Mouse (Mus musculus) embryonic stem cell, embryonic (primary cell): ENCODE measurements around the gene Babam1.

Source experiments
- CTCF ChIA-PET, 4 experiments: fragments of 300-600 bp in 2 of 4; fragments of 350-600 bp in 2 of 4; sonication (Branson Sonifier 250); formaldehyde crosslinking; loops; one replicate each; lab custom pipeline; 2022; ENCODE audit warnings: inconsistent platforms in 2 of 4; lab: Charles Lee
- POLR2A ChIA-PET, 4 experiments: fragments of 300-600 bp in 2 of 4; fragments of 350-600 bp in 2 of 4; sonication (Branson Sonifier 250); formaldehyde crosslinking; loops; one replicate each; lab custom pipeline; 2022; ENCODE audit warnings: antibody characterized with exemption in 4 of 4, inconsistent platforms in 1 of 4; lab: Charles Lee

Gene Babam1

DNA sequence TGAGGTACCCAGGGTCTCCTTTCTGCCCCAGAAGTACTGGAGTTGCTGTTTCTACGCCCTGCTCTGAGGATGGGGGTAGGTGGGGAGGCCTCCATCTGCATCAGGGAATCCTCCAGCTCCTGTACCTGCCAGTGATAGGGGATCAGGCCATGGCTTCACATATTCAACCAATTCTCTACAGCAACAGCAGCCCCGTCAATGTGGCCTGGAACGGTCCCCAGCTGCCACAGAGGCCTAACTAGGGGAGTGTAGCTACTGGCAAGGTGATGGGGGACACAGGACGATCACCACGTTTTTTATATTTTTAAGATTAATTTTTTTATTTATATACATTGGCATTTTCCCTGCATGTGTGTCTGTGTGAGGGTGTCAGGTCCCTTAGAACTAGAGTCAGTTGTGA is 4.3 kb upstream of the Babam1 start:
- ChIA-PET POLR2A (interaction anchor here in 3 of 4 experiments (0.6 to 11.9 kb wide), 9 partner anchors 11 to 501 kb away, joined by 3 to 96 read pairs (median 5); partner anchors contain the start of genes Ankle1 (in 2 of the 3), Nr2f6 (in 1 of the 3) and Ocel1 (in 1 of the 3)), CTCF (interaction anchor here in 1 of 4 experiments (0.9 kb wide), 1 partner anchor 14 kb away, joined by 3 read pairs; no protein-coding TSS in a partner anchor)

DNA sequence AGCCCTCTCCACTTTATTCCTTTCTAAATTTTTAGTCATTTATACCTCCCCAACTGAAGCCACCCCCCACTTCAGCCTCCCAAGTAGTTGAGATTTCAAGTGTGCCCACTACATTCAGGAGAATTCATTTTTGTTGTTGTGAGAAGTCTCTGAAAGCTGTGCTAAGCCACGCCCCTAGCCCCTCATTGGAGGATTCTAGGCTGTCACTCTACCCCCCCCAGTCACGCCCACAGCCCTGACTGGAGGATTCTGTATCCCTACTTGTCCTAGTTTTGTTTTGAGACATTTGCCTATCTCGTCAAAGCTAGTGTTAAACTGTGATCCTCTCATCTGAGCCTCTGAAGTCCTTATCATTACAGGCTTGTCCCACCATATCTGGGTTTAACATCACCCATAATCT is 3.8 kb upstream of the Babam1 start:
- ChIA-PET CTCF (interaction anchor here in 2 of 4 experiments (0.8 to 0.9 kb wide), 2 partner anchors 14 to 21 kb away, joined by 3 read pairs; no protein-coding TSS in a partner anchor), POLR2A (interaction anchor here in 3 of 4 experiments (0.6 to 11.9 kb wide), 11 partner anchors 11 to 502 kb away, joined by 3 to 96 read pairs (median 4); partner anchors contain the start of genes Ankle1 (in 2 of the 3), Colgalt1 (in 1 of the 3), Nr2f6 (in 1 of the 3) and Ocel1 (in 1 of the 3))

DNA sequence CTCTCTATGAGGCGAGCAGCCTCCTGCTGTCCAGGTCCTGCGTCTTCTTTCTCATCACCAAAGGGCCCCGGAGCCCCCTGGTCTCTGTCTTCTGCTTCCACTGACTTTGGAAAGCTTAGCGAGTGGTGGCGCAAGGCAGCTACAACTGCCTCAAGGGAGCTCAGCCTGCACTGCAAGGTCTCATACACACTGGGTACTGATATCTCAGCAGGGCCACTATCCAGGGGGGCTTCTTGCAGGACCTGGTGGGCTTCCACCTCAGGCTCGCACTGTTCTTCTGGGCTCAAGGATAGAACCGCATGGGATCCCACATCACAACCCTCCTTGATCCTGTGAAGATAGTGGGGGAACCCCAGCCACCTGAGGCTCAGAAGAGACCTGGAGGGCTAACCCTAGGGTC is 2.2 kb upstream of the Babam1 start:
- CTCF ChIA-PET, result interaction anchor here in 2 of 4 experiments (1.5 kb wide), 2 partner anchors 9 kb away, joined by 3 to 9 read pairs; no protein-coding TSS in a partner anchor
- POLR2A ChIA-PET, result interaction anchor here in 3 of 4 experiments (1.0 to 11.9 kb wide), 9 partner anchors 9 to 602 kb away, joined by 3 to 96 read pairs (median 3); partner anchors contain the start of genes Ankle1 (in 3 of the 3), Haus8 (in 1 of the 3) and Myo9b (in 1 of the 3)

DNA sequence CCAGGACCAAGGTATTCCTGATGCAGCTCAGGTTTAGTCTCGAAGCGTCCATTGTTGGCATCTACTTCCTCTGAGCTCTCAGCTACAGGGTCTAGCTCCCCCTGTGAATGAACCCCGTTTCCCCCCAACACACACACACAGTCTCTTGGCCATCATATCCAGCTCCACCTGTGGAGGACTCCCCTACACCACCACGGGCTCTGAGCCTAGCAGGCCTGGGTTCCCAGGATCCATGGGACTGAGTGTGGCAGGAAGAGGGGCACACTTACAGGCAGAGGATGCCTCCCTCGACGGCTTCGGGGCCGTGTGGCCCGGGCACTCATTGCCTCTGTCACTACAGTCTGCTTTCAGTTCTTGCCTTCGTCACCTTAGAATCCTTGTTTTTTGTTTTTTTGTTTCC is 1.6 kb upstream of the Babam1 start:
- ChIA-PET CTCF (interaction anchor here in 2 of 4 experiments (1.5 kb wide), 2 partner anchors 9 to 10 kb away, joined by 3 to 9 read pairs; no protein-coding TSS in a partner anchor), POLR2A (interaction anchor here in 3 of 4 experiments (1.0 to 11.9 kb wide), 8 partner anchors 9 to 603 kb away, joined by 3 to 96 read pairs (median 4); partner anchors contain the start of genes Ankle1 (in 3 of the 3), Haus8 (in 1 of the 3) and Myo9b (in 1 of the 3))

DNA sequence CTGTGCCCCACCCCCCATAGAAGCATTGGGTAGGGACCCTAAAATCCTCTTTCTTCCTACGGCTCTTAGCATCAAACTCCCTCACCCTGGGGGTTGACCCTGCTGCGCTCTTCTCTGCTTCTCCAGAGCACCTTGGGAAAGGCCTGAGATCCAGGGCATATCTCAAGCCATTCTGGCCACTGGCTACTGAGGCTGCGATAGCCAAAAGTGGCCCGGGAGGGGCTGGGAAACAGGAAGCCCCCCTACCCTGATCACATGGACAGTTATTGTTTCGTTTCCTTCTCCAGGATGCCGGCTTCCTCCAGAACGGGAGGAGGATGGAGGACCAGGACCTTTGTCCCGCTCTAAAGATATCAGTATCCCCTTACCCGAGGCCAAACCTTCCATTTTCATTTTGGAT is 1.0 kb upstream of the Babam1 start, which contains the start of gene Ushbp1:
TSS of gene Ushbp1 (minus strand) at position 174 of the 400 bp plus-strand sequence.
- POLR2A ChIA-PET, result interaction anchor here in 2 of 4 experiments (1.2 to 11.9 kb wide), 13 partner anchors 8 to 603 kb away, joined by 3 to 96 read pairs (median 10); partner anchors contain the start of genes Ankle1 (in 2 of the 2), Haus8 (in 2 of the 2), Myo9b (in 2 of the 2) and Rpl18a (in 1 of the 2)

DNA sequence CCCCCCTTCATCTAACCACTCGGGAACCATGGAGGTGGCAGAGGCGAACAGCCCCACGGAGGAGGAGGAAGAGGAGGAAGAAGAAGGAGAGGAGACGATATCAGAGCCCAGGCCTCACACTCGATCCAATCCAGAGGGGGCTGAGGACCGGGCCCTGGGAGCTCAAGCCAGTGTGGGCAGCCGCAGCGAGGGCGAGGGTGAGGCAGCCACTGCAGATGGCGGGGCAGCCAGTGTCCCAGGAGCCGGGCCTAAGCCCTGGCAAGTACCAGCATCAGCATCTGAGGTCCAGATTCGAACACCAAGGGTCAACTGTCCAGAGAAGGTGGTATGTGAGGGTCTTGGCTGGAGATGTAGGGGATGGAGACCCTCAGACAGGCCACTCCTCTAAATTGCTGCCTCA is 1.0 kb downstream of the Babam1 start:
- ChIA-PET POLR2A (interaction anchor here in 3 of 4 experiments (0.6 to 5.6 kb wide), 21 partner anchors 8 to 757 kb away, joined by 3 to 45 read pairs (median 7); partner anchors contain the start of genes Ankle1 (in 3 of the 3), Arrdc2 (in 1 of the 3), Map1s (in 1 of the 3) and Nr2f6 (in 1 of the 3)), CTCF (interaction anchor here in 3 of 4 experiments (0.8 to 2.8 kb wide), 4 partner anchors 8 to 13 kb away, joined by 3 to 20 read pairs (median 3); no protein-coding TSS in a partner anchor)

More for the DNA sequence above, 1.0 kb upstream of the Babam1 start, which contains the start of gene Ushbp1:
- CTCF ChIA-PET, result interaction anchor here in 3 of 4 experiments (0.7 to 2.8 kb wide), 4 partner anchors 10 to 89 kb away, joined by 3 to 20 read pairs (median 4); partner anchors contain the start of gene Ankle1 (in 2 of the 3)

DNA sequence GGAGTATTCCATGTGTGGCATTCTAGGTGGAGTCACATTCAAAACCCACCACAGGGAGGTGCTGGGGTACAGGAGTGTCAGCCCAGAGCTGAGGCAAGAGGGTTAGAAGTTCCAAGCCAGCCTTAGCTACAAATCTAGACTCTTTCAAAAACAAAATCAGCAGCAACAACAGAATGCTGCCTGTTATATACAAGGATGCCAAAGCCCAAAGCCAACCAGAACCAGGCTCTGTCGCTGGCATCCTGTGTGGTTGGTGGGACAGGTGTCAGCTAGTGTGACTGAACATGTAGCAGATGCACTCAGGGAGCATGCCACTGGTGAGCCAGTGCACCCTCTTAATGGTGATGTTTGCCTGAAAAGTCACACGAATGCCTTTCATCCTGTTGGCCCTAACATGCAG is 4.2 kb downstream of the Babam1 start:
- ChIA-PET POLR2A (interaction anchor here in 3 of 4 experiments (0.5 to 2.2 kb wide), 5 partner anchors 13 to 117 kb away, joined by 3 to 8 read pairs (median 3); no protein-coding TSS in a partner anchor), CTCF (no interaction called here)

DNA sequence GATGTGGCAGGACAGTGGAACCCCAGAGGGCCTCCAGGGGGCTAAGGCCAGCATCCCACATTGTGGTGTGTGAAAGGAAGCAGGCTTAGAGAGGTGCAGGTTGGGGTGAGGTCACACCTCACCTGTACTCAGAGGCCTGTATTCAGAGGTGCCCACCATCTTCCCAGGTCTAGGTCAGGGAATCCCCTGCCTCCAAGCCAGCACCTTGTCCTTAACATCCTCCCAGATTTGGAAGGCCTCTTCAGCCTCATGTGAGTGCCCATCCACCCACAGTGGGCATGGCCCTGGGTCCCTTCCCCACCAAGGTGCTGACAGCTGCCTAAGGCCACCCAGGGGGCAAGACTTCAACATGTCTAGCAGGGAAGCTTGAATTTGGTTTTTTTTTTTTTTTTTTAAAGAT is 4.8 kb downstream of the Babam1 start:
- ChIA-PET POLR2A (interaction anchor here in 2 of 4 experiments (5.2 to 7.9 kb wide), 2 partner anchors 12 to 13 kb away, joined by 69 to 96 read pairs; no protein-coding TSS in a partner anchor), CTCF (no interaction called here)

DNA sequence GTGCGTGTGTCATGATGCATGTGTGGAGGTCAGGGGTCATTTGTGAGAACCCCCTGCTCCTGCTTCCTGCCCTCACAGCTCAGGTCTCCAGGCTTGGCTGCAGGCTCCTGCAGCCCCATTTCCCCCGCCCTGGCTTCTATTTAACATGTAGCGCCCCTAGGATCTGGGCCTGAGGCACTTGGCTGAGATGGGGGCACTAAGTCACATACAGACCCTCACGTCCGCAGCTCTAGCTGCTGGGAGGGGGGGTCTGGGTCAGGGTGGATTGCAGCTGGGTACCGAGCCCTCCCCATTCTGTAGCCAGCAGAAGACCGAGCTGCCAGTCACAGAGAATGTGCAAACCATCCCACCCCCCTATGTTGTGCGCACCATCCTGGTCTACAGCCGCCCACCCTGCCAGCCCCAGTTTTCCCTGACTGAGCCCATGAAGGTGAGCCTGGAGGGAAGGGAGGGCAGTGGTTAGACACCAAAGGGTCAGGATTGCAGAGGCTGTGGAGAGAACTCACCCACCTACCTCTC is 5.8 kb downstream of the Babam1 start:
- CTCF ChIA-PET, result interaction anchor here in 3 of 4 experiments (0.6 to 1.7 kb wide), 4 partner anchors 24 to 758 kb away, joined by 3 to 5 read pairs (median 4); partner anchors contain the start of gene Ocel1 (in 1 of the 3)
- POLR2A ChIA-PET, result interaction anchor here in 3 of 4 experiments (0.6 to 7.9 kb wide), 11 partner anchors 10 to 133 kb away, joined by 3 to 96 read pairs (median 4); partner anchors contain the start of genes Ocel1 (in 1 of the 3) and Use1 (in 1 of the 3)

DNA sequence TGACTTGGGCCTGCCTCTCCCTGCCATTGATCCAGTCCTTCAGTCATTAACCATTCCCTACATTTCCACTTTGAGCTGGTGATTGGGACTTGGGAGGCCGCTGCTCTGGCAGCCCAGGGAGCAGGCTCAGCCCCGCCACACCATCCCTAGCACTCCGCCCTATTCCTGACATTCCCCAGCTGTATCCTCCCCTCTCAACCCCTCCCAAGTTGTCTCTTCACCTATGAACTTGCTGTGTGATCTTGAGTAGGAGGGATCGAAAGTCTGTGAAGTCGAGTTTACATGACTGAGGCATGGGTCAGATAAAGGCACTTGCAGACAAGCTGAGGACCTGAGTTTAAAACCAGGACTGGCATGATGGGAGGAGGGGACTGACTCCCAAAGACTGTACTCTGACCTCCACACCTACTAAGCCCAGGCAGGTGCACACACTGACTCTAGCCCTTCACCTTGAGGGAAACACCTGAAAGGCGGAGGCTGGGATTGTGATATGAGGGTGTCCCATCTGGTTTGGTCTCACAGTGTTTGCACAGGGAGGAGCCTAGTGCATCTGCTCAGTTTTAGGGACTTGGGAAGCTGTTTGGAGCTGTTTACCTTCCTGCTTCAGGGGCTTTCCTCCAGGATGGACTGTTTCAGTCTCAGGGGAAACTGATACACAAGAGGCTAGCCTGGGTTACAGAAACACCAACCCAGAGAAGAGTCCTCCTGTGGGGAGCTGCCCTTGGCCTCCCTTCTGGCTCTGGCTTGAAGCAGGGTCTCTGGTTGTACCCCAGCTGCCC is 6.6 kb downstream of the Babam1 start:
- CTCF ChIA-PET, result interaction anchor here (0.5 to 2.8 kb wide), 7 partner anchors 16 to 112 kb away, joined by 3 to 16 read pairs (median 4); partner anchors contain the start of genes Mrpl34 (in 1 of the 4) and Ocel1 (in 1 of the 4)
- POLR2A ChIA-PET, result interaction anchor here in 3 of 4 experiments (0.6 to 7.9 kb wide), 21 partner anchors 8 to 1425 kb away, joined by 3 to 96 read pairs (median 4); partner anchors contain the start of genes Use1 (in 2 of the 3), Babam1 (in 1 of the 3), Ocel1 (in 1 of the 3) and Ushbp1 (in 1 of the 3)

DNA sequence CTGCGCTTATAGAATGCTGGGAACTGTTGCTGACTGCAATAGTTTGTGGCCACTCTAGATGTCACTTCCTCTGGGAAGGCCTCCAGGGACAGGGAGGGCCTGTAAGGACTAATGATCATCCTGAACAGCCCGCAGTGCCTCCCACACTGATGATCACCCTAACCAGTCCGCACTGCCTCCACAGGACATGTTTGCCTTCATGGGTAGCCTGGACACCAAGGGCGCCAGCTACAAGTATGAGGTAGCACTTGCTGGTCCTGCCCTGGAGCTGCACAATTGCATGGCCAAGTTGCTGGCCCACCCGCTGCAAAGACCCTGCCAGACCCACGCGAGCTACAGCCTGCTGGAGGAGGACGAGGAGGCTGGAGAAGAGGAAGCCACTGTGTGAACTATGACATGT is 7.3 kb downstream of the Babam1 start:
- POLR2A ChIA-PET, result interaction anchor here in 3 of 4 experiments (0.6 to 7.9 kb wide), 20 partner anchors 9 to 1426 kb away, joined by 3 to 96 read pairs (median 4); partner anchors contain the start of genes Use1 (in 2 of the 3), Babam1 (in 1 of the 3), Nr2f6 (in 1 of the 3) and Ocel1 (in 1 of the 3)
- CTCF ChIA-PET, result interaction anchor here in 2 of 4 experiments (0.5 to 2.8 kb wide), 5 partner anchors 17 to 507 kb away, joined by 3 to 16 read pairs (median 5); partner anchors contain the start of gene Rpl18a (in 1 of the 2)

DNA sequence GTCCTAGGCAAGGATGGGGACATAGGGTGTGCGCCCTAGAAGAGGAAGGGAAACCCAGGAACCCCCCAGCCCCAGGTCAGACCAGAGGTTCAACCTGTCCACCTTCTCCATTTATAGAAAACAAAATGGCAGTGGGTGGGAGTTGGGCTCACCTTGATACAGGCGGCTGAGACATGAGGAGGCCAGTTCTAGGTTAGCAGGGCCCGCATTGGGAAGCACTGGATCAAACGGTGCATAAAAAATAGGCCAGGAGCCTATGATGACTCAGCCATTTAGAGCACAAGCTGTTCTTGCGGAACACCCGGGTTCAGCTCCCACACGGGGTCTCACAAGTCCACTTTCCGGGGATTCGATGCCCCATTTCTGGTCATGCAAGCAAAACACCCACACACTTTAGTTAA is 8.3 kb downstream of the Babam1 start:
- ChIA-PET CTCF (interaction anchor here in 2 of 4 experiments (0.8 to 2.8 kb wide), 9 partner anchors 9 to 508 kb away, joined by 3 to 16 read pairs (median 5); partner anchors contain the start of genes Babam1 (in 1 of the 2), Rpl18a (in 1 of the 2) and Ushbp1 (in 1 of the 2)), POLR2A (interaction anchor here (0.5 to 7.9 kb wide), 50 partner anchors 8 to 714 kb away, joined by 3 to 96 read pairs (median 4); partner anchors contain the start of genes Babam1 (in 3 of the 4), Jund (in 2 of the 4), Mrpl34 (in 2 of the 4) and Nr2f6 (in 2 of the 4))

DNA sequence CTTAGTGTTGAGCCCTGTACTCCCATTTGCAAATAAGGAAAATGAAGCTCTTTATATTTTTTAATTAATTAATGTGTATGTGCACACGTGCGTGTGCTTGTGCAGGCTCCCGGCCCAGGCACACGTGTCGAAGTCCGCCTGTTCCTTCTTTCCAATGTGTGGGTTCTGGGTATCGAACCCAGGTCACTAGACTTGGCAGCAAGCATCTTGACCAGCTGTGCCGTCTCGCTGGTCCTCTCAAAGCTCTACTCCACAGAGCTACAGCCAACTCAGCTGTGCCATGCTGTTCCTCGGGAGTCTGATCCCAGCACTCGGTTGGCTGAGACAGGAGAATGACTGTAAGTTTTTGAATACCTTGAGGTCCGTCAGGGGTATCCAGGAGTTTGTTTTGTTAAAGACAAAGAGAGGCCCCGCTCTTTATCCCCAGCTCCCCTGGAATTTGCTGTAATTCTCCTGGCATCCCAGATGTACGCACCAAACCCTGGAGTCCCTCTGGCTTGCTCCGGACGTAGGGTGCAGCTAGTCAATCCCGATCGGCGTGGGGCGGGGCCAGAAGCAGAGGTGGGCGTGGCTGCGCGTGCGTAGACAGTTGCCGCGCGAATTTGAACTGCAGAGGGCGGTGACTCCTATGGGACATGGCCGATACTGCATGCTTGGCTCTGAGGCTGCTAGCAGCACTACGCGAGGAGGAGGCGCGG is 8.9 kb downstream of the Babam1 start, which contains the start of gene Ankle1:
TSS of gene Ankle1 (plus strand) at position 610 of the 698 bp plus-strand sequence.
- CTCF ChIA-PET, result interaction anchor here (0.5 to 2.8 kb wide), 18 partner anchors 9 to 514 kb away, joined by 3 to 16 read pairs (median 3); partner anchors contain the start of genes Babam1 (in 1 of the 4), Haus8 (in 1 of the 4), Rpl18a (in 1 of the 4) and Ushbp1 (in 1 of the 4)
- POLR2A ChIA-PET, result interaction anchor here (0.5 to 7.9 kb wide), 55 partner anchors 9 to 715 kb away, joined by 3 to 96 read pairs (median 4); partner anchors contain the start of genes Babam1 (in 3 of the 4), Jund (in 2 of the 4), Mrpl34 (in 2 of the 4) and Nr2f6 (in 2 of the 4)

DNA sequence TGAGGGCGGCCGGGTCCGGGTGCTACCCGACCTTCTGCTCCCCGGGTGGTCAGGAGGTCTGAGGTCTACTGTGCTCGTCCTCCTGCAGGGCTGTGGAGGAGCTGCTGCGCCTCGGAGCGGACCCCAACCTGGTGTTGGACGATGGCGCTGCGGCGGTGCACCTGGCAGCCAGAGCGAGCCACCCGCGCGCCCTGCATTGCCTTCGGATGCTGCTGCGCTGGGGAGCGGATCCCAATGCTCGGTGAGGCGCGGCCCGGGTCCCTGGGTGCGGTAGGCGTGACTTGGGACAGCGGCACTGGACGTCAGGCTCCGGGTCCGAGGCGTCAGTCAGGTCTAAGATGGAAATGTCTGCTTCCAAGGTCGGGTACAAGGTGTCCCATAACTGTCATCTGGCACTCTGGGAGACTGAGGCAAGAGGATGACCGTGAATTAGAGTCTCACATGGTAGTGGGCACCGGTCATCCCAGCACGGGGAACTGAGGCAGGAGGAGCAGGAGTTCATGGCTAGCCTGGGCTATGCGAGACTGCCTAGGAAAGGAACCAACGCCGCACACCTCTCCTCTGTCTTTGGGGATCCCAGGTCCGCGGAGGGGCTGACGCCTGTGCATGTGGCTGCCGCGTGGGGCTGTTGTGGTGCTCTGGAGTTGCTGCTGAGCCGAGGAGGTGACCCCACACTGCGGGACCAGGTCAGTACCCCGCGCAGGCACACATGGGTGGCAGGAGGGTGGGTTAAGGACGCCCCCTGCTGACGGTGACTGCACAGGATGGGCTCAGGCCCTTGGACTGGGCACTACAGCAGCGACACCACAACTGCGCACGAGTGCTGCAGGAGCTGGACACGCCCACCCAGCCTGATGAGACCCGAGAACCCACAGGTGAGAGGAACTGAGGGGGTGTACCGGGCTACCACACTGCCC is 9.7 kb downstream of the Babam1 start:
- ChIA-PET CTCF (interaction anchor here (0.5 to 2.8 kb wide), 23 partner anchors 10 to 562 kb away, joined by 3 to 16 read pairs (median 3); partner anchors contain the start of genes Babam1 (in 2 of the 4), Haus8 (in 1 of the 4), Mrpl34 (in 1 of the 4) and Ocel1 (in 1 of the 4)), POLR2A (interaction anchor here in 3 of 4 experiments (0.5 to 7.9 kb wide), 46 partner anchors 8 to 512 kb away, joined by 3 to 96 read pairs (median 4); partner anchors contain the start of genes Babam1 (in 3 of the 3), Haus8 (in 2 of the 3), Myo9b (in 2 of the 3) and Nr2f6 (in 2 of the 3))
